Mouse (Mus musculus) central nervous system, embryonic 14 days (tissue): Measurements from ENCODE around the gene Atp1a2. TPM values are rescaled to one million over a fixed set of nuclear protein-coding genes. Genes with fewer than 3 reads are reported as not detected.

Source experiments
- polyA plus RNA-seq: library from polyadenylated mRNA; depleted of rRNA; stranded (reverse); fragments of >200 nt; gene quantifications from 2 replicates; pipeline ENCODE4 v1.2.3, GENCODE M21; 2012; rRNA removed

Atp1a2 gene
- 62.6 and 63.5 TPM in 2 replicates for polyA plus RNA-seq

DNA sequence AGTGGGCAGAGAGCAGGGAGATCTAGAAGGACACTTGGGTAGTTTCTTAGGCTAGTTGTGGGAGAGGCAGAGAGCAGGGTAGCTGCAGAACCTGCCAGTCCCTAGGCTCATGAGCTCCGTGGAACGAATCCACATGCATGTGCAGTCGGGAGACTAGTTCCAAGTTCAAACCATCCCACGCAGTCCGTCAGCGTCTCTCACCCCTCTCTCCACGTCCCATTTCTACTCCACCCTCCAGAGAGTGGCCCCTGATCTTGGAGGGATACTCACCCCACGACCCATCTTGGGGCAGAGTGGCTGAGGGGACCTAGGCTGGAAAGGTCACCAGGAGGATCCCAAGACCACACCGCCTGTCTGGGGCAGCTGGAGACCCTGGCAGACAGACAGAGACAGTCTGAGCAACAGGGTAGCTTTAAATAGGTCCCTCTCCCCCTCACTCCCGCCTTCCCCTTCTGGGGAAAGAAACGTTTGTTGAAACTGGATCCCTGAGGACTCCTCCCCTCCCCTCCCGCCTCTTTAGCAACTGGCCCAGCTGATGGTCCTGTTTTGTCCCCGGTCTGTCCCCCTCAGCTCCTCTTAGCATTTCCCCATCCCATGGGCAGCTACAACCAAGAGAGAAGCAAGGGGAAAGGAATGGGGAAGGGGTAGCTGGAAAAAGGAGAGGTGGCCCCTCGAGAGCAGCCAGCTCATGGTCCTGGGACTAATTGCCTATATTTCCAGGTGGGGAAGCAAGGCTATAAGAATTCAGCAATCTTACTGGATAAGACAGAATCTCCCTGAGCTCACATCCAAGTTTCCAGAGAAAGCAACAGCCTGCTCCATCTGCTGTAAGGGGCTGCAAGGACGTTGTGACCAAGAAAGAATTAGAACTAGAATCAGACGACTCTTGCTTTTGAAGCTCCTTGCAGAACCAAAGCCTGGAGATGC, at the start of gene Atp1a2:
Atp1a2 (minus strand) TSS at position 454 of the 927 bp plus-strand sequence.

DNA sequence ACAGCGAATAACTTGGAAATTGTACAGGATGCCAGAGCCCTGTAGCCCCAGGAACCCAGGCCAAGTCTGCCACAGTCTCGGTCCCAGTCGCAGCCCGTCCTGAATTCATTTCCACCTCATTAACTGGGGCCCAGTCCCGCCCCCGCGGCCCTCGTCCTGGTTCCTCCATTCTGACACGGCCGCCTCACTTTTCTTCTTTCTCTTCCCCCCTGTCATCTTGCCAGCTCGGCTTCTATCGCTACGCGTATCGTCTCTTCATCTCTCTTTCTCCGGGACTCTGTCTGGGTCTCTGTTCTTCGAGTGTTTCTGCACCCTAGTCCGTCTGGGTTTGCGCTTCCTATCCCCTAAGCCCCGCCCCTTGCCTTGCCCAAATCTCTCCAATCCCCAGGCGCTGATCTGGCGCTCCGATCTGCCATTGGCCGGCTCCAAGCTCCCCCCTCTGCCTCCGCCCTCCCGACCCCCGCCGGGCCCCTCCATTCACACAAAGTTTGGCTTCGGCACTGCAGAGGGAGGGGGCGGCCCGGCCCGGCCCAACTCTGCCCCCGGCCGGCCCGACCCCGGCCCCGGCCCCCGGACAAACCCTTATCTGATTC, 43.0 kb upstream of the Atp1a2 start, which contains the start of gene Kcnj10:
Kcnj10 (plus strand) TSS at position 482 of the 593 bp plus-strand sequence.

DNA sequence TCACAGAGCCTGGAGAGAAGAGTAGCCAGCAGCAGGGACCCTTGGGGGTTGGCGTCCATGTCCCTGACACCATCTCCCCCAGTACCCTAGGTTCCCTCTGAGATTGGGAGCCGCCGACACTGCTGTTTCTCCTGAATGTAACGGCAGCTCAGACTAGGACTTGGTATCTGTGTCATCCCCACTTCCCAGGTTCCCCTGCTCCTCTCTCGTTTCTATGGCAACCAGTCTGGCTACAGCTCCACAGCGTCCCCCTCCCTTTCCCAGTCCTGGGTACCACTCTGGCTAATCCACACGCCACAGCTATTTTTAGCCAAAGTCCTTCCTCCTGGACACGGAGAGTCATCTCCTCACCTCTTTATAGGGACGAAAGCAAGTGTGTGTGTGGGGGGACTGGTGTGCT, 31.3 kb upstream of the Atp1a2 start, which contains the start of gene Kcnj9:
Kcnj9 (minus strand) TSS at position 188 of the 400 bp plus-strand sequence.

DNA sequence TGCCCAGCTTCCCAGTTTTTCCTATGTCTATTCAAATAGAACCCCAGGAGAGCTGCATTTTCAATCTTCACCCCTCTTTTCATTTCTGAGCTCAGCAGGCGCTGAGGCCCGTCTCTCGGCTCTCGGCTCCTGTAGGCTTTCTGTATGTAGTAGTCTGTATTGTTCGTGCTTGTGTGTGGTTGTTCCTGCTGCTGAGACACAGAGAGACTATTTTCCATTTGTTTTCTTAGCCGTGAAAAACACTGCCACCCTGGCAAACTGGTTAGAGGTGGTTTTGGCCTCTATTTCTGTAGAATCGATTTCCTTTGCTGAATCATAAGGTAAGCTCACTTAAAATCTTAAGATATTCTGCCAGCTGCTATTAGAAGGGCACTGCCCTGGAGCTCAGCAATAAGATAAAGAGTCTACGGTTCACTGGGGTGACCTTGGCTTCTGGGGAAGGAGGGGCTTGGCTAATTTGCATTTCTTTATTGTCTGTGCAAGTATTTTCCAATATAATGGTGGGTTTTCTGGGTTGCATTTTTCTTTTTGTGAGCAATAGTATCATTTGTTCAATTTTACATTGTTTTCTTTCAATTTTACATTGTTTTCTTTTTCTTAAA, 36.3 kb downstream of the Atp1a2 start, which contains the start of gene Igsf8:
Igsf8 (plus strand) TSS at position 165 of the 602 bp plus-strand sequence.

DNA sequence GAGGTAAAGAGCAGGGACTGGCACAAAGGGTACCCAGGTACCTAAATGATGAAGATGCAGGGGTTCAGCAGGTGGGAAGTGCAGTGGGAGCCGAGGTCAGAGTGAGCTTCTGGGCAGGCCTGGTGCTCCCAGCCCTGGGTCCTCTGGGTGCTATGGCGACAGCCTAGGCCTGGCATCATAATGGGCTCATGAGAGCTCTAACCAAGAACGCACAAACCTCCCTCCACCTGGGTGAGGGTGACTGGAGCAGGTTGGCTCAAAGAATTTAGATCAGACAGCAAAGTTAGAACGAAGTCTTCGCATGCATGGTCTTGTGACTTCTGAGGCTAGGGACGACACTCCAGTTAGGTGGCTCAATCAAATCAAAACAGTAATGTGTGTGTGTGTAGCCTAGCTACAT, 39.5 kb downstream of the Atp1a2 start, which contains the start of gene Atp1a4:
Atp1a4 (minus strand) TSS at position 101 of the 400 bp plus-strand sequence.

Other genes with a start within 250 kb of the Atp1a2 start
- 18.0 and 23.1 TPM in 2 replicates for gene Nhlh1, start 240.5 kb downstream of the Atp1a2 start, polyA plus RNA-seq
- 140 and 160 TPM in 2 replicates for gene Copa, start 215.5 kb downstream of the Atp1a2 start, polyA plus RNA-seq
- gene Ncstn, start 215.3 kb downstream of the Atp1a2 start, polyA plus RNA-seq: 130 and 138 TPM in 2 replicates
- gene Pex19, start 171.3 kb downstream of the Atp1a2 start, polyA plus RNA-seq: 97.5 and 107 TPM in 2 replicates
- 87.9 and 89.8 TPM in 2 replicates for gene Dcaf8, start 150.0 kb downstream of the Atp1a2 start, polyA plus RNA-seq
- gene Pea15a, start 91.3 kb downstream of the Atp1a2 start, polyA plus RNA-seq: 285 and 347 TPM in 2 replicates
- 4.5 and 6.8 TPM in 2 replicates for gene Casq1, start 78.2 kb downstream of the Atp1a2 start, polyA plus RNA-seq
- 0.05 and 0.09 TPM in 2 replicates for gene Atp1a4, start 39.6 kb downstream of the Atp1a2 start, polyA plus RNA-seq
- gene Igsf8, start 36.4 kb downstream of the Atp1a2 start, polyA plus RNA-seq: 120 and 170 TPM in 2 replicates
- gene Kcnj9, start 31.3 kb upstream of the Atp1a2 start, polyA plus RNA-seq: 5.3 and 6.3 TPM in 2 replicates
- gene Kcnj10, start 43.1 kb upstream of the Atp1a2 start, polyA plus RNA-seq: 3.7 and 4.3 TPM in 2 replicates
- gene Pigm, start 78.5 kb upstream of the Atp1a2 start, polyA plus RNA-seq: 7.9 and 8.1 TPM in 2 replicates
- gene Slamf9, start 177.3 kb upstream of the Atp1a2 start, polyA plus RNA-seq: 0.28 and 0.30 TPM in 2 replicates
- gene Igsf9, start 183.7 kb upstream of the Atp1a2 start, polyA plus RNA-seq: 120 and 129 TPM in 2 replicates
- 48.1 and 64.7 TPM in 2 replicates for gene Tagln2, start 202.0 kb upstream of the Atp1a2 start, polyA plus RNA-seq
- 2.4 and 2.7 TPM in 2 replicates for gene Cfap45, start 222.7 kb upstream of the Atp1a2 start, polyA plus RNA-seq